Mouse (Mus musculus): ENCODE data around the gene Dtnb. TPM values are rescaled to one million over a fixed set of nuclear protein-coding genes. Genes with fewer than 3 reads are reported as not detected.
"Not testable (repeated sequence)": the region's sequence is repeated elsewhere in the genome, so short reads cannot be mapped to it uniquely, and the experiment has no call there.

The Dtnb gene
- polyA plus RNA-seq, 1 experiment from 2014 or later = 41.6 TPM

- Histone ChIP-seq H3K36me3 (replicated peaks) (no peaks in the 10 kb centered on the region), H3K4me1 (peaks cover 10% of the 10 kb centered on the region; the same call in 1 of the 2 replicates), H3K4me2 (no peak overlapping the region), H3K27me3 (no peaks in the 10 kb centered on the region), H3K9me3 (0 out of 2 replicates have a peak, but pooled peaks cover 4% of the 10 kb centered on the region), H3K9ac (no peak overlapping the region), H3K4me3 (replicated peaks) (no peak overlapping the region), H3K27ac (no peak overlapping the region)
- 68% methylated on average over 8 of the region's 8 CpGs for WGBS
- ATAC-seq (ENCODE audit: low FRiP score) = no peak
Observed at GRCm38 (mm10) chr12:3673886-3674285, 101.7 kb downstream of the Dtnb start.

- no peak overlapping the region for H3K27ac ChIP-seq
- H3K4me3 ChIP-seq (replicated peaks) = no peak overlapping the region
- no peak for ATAC-seq (ENCODE audit: low FRiP score)
- no peaks in the 10 kb centered on the region for H3K27me3 ChIP-seq
- H3K4me1 ChIP-seq = peaks cover 8% of the 10 kb centered on the region; the same call in 1 of the 2 replicates
- no peaks in the 10 kb centered on the region for H3K36me3 ChIP-seq (replicated peaks)
- H3K9me3 ChIP-seq = no peaks in the 10 kb centered on the region
- WGBS = 90% methylated on average over 9 of the region's 9 CpGs
- H3K4me2 ChIP-seq = no peak overlapping the region
- no peak overlapping the region for H3K9ac ChIP-seq
Observed at GRCm38 (mm10) chr12:3674913-3675312, 102.7 kb downstream of the Dtnb start.

GRCm38 (mm10) chr12:3680721-3681120 is 108.5 kb downstream of the Dtnb start:
- Histone ChIP-seq H3K36me3 (replicated peaks) (no peaks in the 10 kb centered on the region), H3K4me2 (no peak overlapping the region), H3K9me3 (no peaks in the 10 kb centered on the region), H3K4me1 (no peaks in the 10 kb centered on the region), H3K27me3 (no peaks in the 10 kb centered on the region), H3K4me3 (replicated peaks) (no peak overlapping the region), H3K9ac (no peak overlapping the region), H3K27ac (no peak overlapping the region)
- no peak for ATAC-seq (ENCODE audit: low FRiP score)
- WGBS = 83% methylated on average over 5 of the region's 5 CpGs

GRCm38 (mm10) chr12:3683041-3683440 is 110.9 kb downstream of the Dtnb start:
- no peaks in the 10 kb centered on the region for H3K9me3 ChIP-seq
- 83% methylated on average over 8 of the region's 8 CpGs for WGBS
- H3K36me3 ChIP-seq (replicated peaks) = no peaks in the 10 kb centered on the region; the same call in 1 of the 2 replicates

GRCm38 (mm10) chr12:3686419-3686940 is 114.3 kb downstream of the Dtnb start:
- H3K27ac ChIP-seq = no peak overlapping the region
- no peak for ATAC-seq (ENCODE audit: low FRiP score)
- 93% methylated on average over 7 of the region's 7 CpGs for WGBS
- no peaks in the 10 kb centered on the region for H3K27me3 ChIP-seq
- no peak overlapping the region for H3K4me3 ChIP-seq (replicated peaks)
- H3K4me1 ChIP-seq = no peaks in the 10 kb centered on the region
- H3K9me3 ChIP-seq = no peaks in the 10 kb centered on the region
- no peak overlapping the region for H3K9ac ChIP-seq
- no peak overlapping the region for H3K4me2 ChIP-seq
- H3K36me3 ChIP-seq (replicated peaks) = no peaks in the 10 kb centered on the region; the same call in 1 of the 2 replicates

More at GRCm38 (mm10) chr12:3683041-3683440, 110.9 kb downstream of the Dtnb start:
- no peaks in the 10 kb centered on the region for H3K27me3 ChIP-seq
- H3K9ac ChIP-seq = no peak overlapping the region
- no peak overlapping the region for H3K27ac ChIP-seq
- H3K4me1 ChIP-seq = no peaks in the 10 kb centered on the region
- no peak for ATAC-seq (ENCODE audit: low FRiP score)
- H3K4me3 ChIP-seq (replicated peaks) = no peak overlapping the region
- no peak overlapping the region for H3K4me2 ChIP-seq

GRCm38 (mm10) chr12:3690926-3691529 is 118.8 kb downstream of the Dtnb start:
- WGBS = 95% methylated on average over 17 of the region's 17 CpGs
- not testable (repeated sequence) for H3K9me3 ChIP-seq; ATAC-seq (ENCODE audit: low FRiP score); H3K36me3 ChIP-seq (replicated peaks); H3K4me3 ChIP-seq (replicated peaks); H3K9ac ChIP-seq; H3K27me3 ChIP-seq; H3K27ac ChIP-seq; H3K4me1 ChIP-seq; H3K4me2 ChIP-seq

- no peak overlapping the region for H3K4me2 ChIP-seq
- H3K27ac ChIP-seq = no peak overlapping the region
- ATAC-seq (ENCODE audit: low FRiP score) = no peak
- no peaks in the 10 kb centered on the region for H3K36me3 ChIP-seq (replicated peaks)
- no peak overlapping the region for H3K4me3 ChIP-seq (replicated peaks)
- no peaks in the 10 kb centered on the region for H3K4me1 ChIP-seq
- no peak overlapping the region for H3K9ac ChIP-seq
- 88% methylated on average over 6 of the region's 6 CpGs for WGBS
- no peaks in the 10 kb centered on the region for H3K9me3 ChIP-seq
- no peaks in the 10 kb centered on the region for H3K27me3 ChIP-seq
Observed at GRCm38 (mm10) chr12:3692795-3693392, 120.7 kb downstream of the Dtnb start.

GRCm38 (mm10) chr12:3695741-3696501 is 123.7 kb downstream of the Dtnb start:
- Histone ChIP-seq H3K4me2 (no peak overlapping the region), H3K36me3 (replicated peaks) (no peaks in the 10 kb centered on the region), H3K27ac (no peak overlapping the region), H3K9ac (no peak overlapping the region), H3K9me3 (no peaks in the 10 kb centered on the region), H3K27me3 (no peaks in the 10 kb centered on the region), H3K4me3 (replicated peaks) (no peak overlapping the region), H3K4me1 (no peaks in the 10 kb centered on the region)
- 64% methylated on average over 5 of the region's 5 CpGs for WGBS
- peak; percentile 20; the same call in 1 of the 2 replicates for ATAC-seq (ENCODE audit: low FRiP score)

GRCm38 (mm10) chr12:3700503-3700902 is 128.3 kb downstream of the Dtnb start:
- Histone ChIP-seq H3K9ac (no peak overlapping the region), H3K36me3 (replicated peaks) (no peaks in the 10 kb centered on the region), H3K4me2 (no peak overlapping the region), H3K9me3 (no peaks in the 10 kb centered on the region), H3K4me1 (no peaks in the 10 kb centered on the region), H3K27me3 (no peaks in the 10 kb centered on the region), H3K27ac (no peak overlapping the region), H3K4me3 (replicated peaks) (no peak overlapping the region)
- 90% methylated on average over 4 of the region's 4 CpGs for WGBS
- no peak for ATAC-seq (ENCODE audit: low FRiP score)

- Histone ChIP-seq H3K4me1 (no peaks in the 10 kb centered on the region), H3K4me3 (replicated peaks) (no peak overlapping the region), H3K9ac (no peak overlapping the region), H3K27me3 (no peaks in the 10 kb centered on the region), H3K36me3 (replicated peaks) (no peaks in the 10 kb centered on the region), H3K27ac (no peak overlapping the region), H3K9me3 (no peaks in the 10 kb centered on the region), H3K4me2 (no peak overlapping the region)
- ATAC-seq (ENCODE audit: low FRiP score) = no peak
- 91% methylated on average over 7 of the region's 7 CpGs for WGBS
Observed at GRCm38 (mm10) chr12:3702903-3703302, 130.7 kb downstream of the Dtnb start.

GRCm38 (mm10) chr12:3719151-3719721 is 147.1 kb downstream of the Dtnb start:
- no peaks in the 10 kb centered on the region for H3K9me3 ChIP-seq
- H3K4me3 ChIP-seq (replicated peaks) = no peak overlapping the region
- H3K4me2 ChIP-seq = no peak overlapping the region
- 70% methylated on average over 4 of the region's 4 CpGs for WGBS
- peaks cover 3% of the 10 kb centered on the region for H3K36me3 ChIP-seq (replicated peaks)
- H3K4me1 ChIP-seq = peaks cover 13% of the 10 kb centered on the region; the same call in 1 of the 2 replicates
- H3K27me3 ChIP-seq = no peaks in the 10 kb centered on the region
- H3K27ac ChIP-seq = no peak overlapping the region
- H3K9ac ChIP-seq = no peak overlapping the region
- ATAC-seq (ENCODE audit: low FRiP score) = no peak

- no peak for ATAC-seq (ENCODE audit: low FRiP score)
Observed at GRCm38 (mm10) chr12:3720527-3720926, 148.3 kb downstream of the Dtnb start.

More at GRCm38 (mm10) chr12:3720527-3720926, 148.3 kb downstream of the Dtnb start:
- Histone ChIP-seq H3K27ac (no peak overlapping the region), H3K36me3 (replicated peaks) (peaks cover 3% of the 10 kb centered on the region), H3K4me1 (peaks cover 16% of the 10 kb centered on the region), H3K9ac (no peak overlapping the region), H3K4me2 (no peak overlapping the region), H3K4me3 (replicated peaks) (no peak overlapping the region), H3K27me3 (no peaks in the 10 kb centered on the region), H3K9me3 (no peaks in the 10 kb centered on the region)
- WGBS = 88% methylated on average over 2 of the region's 2 CpGs

Data from forebrain, embryonic 12.5 days (tissue).